Mouse (Mus musculus): ENCODE results near the gene Pcdh15.

GRCm38 (mm10) chr10:73384003-73384402 is 284.9 kb downstream of the Pcdh15 start:
- TF ChIP-seq MYOG (IDR thresholded peaks at IDR 0.05; ENCODE audit: control insufficient read depth in 1 of 3, insufficient read depth in 1 of 3, insufficient read length in 2 of 3, low read depth in 2 of 3) = no peak
- TF ChIP-seq POLR2A (IDR thresholded peaks at IDR 0.05; ENCODE audit: insufficient read length, low read depth) = no peak
- TF ChIP-seq POLR2AphosphoS2 (IDR thresholded peaks at IDR 0.05; ENCODE audit: insufficient read length, low read depth) = no peak
- no peak for TF ChIP-seq CEBPB (IDR thresholded peaks at IDR 0.05; ENCODE audit: insufficient read depth, poor library complexity, severe bottlenecking)
- TF ChIP-seq MAX (IDR thresholded peaks at IDR 0.05; ENCODE audit: low read depth) = no peak
- TF ChIP-seq USF1 (IDR thresholded peaks at IDR 0.05; ENCODE audit: low read depth) = no peak
- TF ChIP-seq E2F4 (IDR thresholded peaks at IDR 0.05; ENCODE audit: insufficient read depth) = no peak
- no peak for TF ChIP-seq MYOD1 (IDR thresholded peaks at IDR 0.05; ENCODE audit: control insufficient read depth in 1 of 3, insufficient read length in 2 of 3, low read depth in 2 of 3)
- TF ChIP-seq TCF12 (IDR thresholded peaks at IDR 0.05; ENCODE audit: insufficient read depth, poor library complexity, severe bottlenecking) = no peak
- TF ChIP-seq REST (IDR thresholded peaks at IDR 0.05; ENCODE audit: insufficient read depth, insufficient read length) = no peak
- no peak for TF ChIP-seq SRF (IDR thresholded peaks at IDR 0.05; ENCODE audit: control insufficient read depth, insufficient read length, low read depth)
- TF ChIP-seq TCF3 (IDR thresholded peaks at IDR 0.05; ENCODE audit: insufficient read length, low read depth) = no peak
